Mouse (Mus musculus): ENCODE measurements around the gene Krt73.

The Krt73 gene

DNA sequence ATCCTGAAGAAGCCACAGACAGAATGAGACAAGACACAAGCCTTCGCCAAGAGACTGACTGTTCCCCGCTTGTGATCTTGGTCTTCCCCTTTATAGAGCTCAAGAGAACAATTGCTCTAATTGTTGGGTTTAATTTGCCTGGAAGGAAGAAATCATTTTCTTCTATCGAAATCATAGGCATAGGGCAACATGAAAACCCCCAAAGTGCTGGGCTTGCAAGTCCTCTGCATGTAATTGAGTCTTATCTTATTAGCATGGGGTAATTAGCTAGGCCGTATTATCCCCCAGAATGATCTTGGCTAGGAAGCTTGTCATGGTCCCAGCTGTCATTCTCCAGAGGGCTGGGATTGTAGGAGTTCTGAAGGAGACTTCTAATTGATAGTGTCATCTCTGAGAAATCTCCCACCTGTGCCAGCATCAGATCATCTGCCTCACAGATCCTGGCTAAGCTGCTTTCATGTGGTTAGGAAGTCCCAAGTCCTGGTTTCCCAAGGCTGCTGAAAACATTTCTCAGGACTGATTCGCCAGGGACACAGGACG lies at the start of gene Krt73:
TSS of gene Krt73 (minus strand) at position 51 of the 540 bp plus-strand sequence.
- DNase-seq, result no peak

DNA sequence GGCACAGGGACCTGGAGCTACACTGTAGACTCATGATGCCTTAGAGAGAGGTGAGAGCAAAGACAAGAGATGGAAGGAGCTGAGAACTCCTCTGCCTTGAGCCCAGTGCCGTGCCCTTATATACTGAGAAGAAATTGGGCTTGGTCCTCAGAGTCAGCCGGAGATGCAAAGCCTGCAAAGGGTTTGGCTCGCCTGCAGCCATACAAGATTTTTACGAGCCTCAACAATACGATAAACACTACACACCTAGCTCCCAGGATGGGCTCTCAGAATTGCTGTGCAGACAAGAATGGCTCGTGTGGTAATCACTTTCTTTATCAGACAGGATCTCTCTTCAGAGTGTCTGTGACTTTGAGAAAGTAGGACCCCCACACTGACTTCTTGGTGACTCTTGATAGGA lies 48.5 kb upstream of the Krt73 start, which contains the start of gene Krt1:
TSS of gene Krt1 (minus strand) at position 101 of the 400 bp plus-strand sequence.
- DNase-seq, result no peak

- peak; percentile 4 to 19 for DNase-seq
Observed at GRCm38 (mm10) chr15:101845971-101846403, 43.8 kb upstream of the Krt73 start.

DNA sequence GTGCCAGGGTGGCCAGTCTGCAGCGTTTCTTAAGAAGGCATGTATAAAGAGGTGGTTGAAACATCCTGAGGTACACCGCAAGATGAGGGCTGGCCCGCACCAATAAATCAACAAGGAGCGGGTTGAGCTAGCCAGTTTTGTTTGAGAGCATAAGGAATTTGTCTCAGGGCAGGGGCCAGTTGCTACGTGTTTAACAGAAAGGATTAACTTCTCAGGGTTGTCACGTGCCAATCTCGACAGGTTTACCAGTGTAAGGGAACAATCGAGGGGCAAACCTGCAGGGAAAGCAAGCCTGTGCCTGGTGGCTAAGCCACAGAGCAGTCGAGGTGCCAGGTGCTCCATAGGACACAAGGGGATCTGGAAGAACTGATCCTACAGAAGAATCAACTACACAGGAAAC lies 41.0 kb upstream of the Krt73 start:
- DNase-seq, result no peak

DNA sequence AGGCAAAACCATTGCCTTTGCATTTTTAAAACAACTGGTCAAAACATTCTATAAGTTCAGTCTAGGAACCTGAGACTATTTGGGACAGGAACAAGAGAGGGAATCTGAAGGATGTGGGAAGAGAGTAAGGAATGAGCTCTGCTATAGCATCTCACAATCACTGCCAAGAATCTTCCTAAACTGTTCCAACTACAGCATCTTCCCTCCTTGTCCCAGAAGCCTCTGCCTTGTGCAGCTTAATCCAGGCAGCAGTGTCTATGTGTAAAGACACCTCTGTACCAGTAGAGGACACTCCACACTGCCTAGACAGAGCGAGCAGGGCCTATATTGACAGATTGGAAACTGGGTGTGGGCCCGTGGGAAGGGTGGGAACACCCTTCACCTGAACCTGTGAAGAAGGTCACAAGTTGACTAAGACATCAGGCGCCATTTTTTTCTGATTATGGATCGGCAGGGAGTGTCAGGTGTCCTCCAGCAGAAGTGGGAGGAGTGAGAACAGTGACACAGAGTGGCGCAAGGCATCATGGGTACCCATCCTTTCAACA lies 32.7 kb upstream of the Krt73 start:
- DNase-seq, result no peak

- DNase-seq, result no peak
Observed at GRCm38 (mm10) chr15:101833131-101833530, 31.0 kb upstream of the Krt73 start.

- DNase-seq, result no peak
Observed at GRCm38 (mm10) chr15:101829441-101829840, 27.3 kb upstream of the Krt73 start.

DNA sequence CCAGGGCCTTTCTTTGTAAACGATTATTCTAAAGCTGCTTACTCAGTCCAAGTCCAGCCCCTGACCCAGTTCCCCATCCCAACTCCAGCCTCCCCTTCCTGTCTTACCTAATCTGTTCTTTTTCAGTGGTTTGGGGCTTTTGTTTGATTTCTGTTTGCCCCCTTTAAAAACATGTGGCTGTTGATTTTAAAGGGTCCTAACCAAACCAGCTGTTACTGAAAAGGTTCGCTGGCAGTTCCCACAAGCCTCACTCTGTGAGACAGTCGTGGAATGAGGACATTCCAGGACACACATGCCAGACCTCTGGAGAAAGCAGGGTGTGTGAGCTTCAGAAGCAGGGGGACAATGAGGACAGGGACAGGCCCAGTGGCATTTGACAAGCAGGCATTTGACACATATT lies 19.6 kb upstream of the Krt73 start:
- no peak for DNase-seq

- DNase-seq, result no peak
Observed at GRCm38 (mm10) chr15:101817875-101818274, 15.7 kb upstream of the Krt73 start, which contains the start of gene Krt2. Krt2 (minus strand) TSS chr15:101818169.

DNA sequence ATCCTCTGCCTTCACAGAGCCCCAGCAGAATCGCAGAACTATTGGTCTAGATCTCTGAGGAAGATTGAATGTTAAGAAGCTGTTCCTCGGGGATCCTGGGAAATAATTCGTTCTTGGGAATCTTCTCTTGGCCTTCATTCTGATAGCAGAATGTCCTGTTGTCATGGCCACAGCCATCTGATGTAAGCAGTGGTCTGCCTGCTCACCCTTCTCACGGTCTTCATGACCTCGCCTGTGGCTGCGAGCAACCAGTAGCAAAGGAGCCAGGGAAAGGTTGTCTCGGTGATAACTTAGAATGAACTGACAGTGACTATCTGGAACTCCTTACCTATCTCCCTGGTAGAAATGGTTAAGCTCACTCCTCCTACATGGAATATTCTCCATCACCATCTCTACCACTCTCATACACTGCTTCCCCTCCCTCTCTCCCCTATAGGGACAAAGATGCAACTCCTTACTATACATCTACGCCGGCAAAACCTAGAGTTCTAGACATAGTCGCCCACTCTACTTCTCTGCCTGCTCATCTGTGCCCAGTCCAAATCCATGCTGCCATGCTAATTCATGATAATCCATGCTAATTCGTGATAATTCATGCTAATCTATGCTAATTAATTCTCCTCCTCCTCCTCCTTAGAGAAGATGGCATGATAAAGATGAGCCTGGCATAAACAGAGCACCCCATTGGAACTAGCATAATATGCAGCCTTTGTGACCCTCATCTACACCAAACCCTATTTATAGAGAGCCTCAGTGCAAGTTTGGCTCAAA lies 1.1 kb upstream of the Krt73 start:
- DNase-seq, result no peak

GRCm38 (mm10) chr15:101790867-101791266 lies 11.3 kb downstream of the Krt73 start:
- no peak for DNase-seq

GRCm38 (mm10) chr15:101786360-101786759 lies 15.8 kb downstream of the Krt73 start, which contains the start of gene Krt72:
Krt72 (minus strand) TSS chr15:101786460.
- DNase-seq, result no peak

DNA sequence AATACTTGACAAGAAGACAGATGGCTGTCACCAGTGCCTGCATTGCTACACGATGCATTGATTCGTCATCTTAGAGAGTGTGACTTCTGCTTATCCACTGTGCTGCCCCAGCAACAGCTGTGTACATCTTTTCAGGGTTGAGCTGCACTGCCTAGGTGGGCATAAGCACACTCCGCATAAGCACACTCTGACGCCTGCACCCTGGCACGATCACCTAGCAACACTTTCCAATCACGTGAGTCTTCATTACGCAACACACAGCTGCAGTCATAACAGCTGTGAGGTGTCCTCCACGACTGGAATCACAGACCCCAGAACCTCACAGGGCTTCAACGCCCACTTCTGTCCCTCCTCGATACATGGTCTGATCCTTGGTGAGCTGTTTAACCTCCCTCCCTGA lies 28.7 kb downstream of the Krt73 start:
- no peak for DNase-seq

- peak; percentile 73 to 92 for DNase-seq
Observed at GRCm38 (mm10) chr15:101772711-101773081, 29.4 kb downstream of the Krt73 start.

DNA sequence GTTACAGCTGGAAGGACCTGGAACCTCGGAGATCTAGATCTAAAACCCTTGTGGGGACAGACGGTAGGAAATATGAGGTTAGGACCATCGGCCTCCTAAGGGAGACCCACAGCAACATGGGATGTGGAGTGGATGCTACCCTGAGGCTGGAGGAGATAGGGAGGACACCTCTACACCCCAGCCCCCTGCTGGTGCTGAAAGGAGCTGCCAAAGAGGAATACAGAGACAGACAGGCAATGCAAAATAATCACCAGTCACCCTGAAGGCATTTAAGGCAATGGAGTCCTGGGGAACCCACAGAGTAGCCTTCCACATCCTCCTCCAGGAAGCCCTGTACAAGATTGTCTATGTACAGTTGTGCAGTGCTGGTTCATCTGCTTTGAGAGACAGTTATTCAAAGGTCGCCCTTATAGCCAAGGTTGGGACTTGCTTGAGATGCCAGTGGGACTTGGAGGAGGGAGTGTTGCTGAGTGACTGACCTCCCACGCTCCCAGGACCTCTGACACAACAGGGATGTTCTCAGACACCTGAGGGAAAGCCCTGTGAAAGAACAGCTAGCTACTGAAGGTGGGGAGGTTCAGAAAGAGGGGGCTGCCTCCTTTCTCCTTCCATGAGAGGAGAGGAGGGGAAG lies 30.0 kb downstream of the Krt73 start:
- peak; percentile 7 to 21 for DNase-seq

GRCm38 (mm10) chr15:101770226-101770625 lies 31.9 kb downstream of the Krt73 start:
- no peak for DNase-seq
